Mouse (Mus musculus): ENCODE measurements around the gene Mospd3. TPM values are rescaled to one million over a fixed set of nuclear protein-coding genes. Genes with fewer than 3 reads are reported as not detected.

The Mospd3 gene
- total RNA-seq, 2 experiments from 2014 or later, result 22.0 to 22.3 TPM

DNA sequence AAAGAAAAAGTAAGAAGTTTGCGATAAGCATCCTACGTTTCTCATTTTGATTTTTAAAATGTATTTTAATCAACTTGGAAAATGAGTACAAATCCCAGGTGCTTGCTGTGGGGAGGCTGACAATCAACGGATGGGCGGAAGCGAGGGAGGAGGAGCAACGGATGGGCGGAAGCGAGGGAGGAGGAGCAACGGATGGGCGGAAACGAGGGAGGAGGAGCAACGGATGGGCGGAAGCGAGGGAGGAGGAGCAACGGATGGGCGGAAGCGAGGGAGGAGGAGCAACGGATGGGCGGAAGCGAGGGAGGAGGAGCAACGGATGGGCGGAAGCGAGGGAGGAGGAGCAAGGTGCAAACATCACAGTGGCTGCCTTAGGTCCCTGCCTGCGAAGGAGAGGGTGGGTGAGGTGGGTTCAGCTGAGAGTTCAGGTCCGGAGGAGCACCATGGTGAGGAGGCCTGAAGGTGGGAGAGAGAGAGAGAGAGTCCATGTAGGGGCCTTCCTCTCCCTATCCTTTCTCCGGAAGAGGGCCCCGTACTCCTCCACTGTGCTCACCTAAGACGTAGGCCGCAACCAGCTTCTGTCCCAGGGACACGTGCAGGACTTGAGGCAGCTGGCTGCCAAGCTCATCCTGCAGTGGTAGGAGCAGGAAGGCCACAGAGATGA lies 4.1 kb downstream of the Mospd3 start:
- DNase-seq, result no peak
- intact Hi-C loops (cut with DNase I), result no loop called here

DNA sequence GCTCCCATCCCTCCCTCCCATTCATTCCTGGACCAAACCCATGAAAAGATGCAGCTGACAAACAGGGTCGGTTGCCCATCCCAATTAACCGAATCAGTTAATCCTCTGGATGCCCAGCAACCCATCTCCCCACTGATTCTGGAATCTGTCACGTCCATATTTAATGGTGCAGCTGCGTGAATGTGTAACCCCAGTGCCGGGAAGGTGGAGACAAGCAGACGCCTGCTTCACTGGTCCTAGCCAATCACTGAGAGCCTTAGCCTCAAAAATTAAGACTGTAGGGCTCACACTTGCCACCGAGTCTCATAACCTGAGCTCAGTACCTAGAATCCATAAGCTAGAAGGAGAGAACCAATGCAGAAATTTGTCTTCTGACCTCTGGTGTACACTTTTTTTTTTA lies 4.9 kb downstream of the Mospd3 start:
- intact Hi-C loops (cut with DNase I), result no loop called here
- no peak for DNase-seq

DNA sequence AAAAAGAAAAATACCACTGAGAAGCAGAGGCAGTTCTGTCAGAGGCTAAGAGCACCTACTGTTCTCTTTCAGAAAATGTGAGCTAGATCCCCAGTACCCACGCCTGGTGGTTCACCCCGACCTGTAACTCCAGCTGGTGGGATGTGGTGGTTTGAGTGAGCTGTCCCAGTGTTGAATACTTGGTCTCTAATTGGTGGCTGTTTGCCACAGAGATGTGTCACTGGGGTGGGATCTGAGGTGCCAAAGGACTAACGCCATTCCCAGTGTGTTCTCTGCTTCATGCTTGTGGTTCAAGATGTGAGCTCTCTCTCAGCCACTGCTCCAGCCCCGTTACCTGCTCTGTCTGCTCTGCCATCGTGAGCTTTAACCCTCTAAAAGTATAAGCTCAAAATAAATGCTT lies 10.4 kb downstream of the Mospd3 start:
- no peak for DNase-seq
- intact Hi-C loops (cut with DNase I), result no loop called here

DNA sequence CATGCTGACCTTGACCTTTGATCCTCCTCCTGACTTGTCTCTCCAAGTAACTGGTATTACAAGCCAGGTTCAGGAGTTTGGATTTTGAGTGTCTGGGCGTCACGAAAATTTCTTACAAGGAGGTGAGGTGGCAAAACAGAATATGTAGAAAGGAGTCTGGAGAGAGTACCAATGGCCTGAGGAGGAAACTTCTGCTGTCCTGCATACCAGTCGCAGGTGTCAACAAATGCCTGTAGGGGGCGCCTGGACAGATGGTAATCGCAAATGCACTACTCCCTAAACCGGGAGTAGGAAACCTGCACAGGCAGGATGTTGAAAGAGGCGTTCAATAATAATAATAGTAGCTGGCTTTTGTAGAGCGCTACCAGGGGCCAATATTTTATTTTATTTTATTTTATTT lies 15.9 kb downstream of the Mospd3 start:
- DNase-seq, result peak; percentile 72 to 77
- intact Hi-C loops (cut with DNase I), result no loop called here

DNA sequence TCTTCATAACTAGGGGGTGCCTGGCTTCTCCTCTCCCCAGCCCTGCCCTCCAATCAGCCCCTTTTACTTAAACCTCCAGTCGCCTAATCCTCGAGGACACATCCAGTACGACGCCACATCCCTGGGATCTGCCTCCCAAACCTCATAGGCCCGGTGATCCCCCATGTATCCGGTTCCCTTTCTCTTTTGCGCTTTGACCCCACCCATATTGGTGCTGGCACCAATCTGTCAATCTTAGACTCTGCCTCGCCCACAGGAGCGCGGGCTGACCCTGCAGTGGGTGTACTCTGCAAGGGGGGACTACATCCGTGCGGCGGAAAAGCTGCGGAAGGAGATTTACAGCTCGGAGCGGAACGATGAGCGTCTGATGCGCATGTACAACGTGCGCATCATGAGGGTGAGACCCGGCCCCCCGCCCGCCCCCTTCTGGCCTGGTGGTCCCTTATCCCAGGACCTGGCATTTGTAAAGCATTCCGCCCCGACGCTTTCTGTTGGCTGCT lies 17.1 kb downstream of the Mospd3 start:
- intact Hi-C loops (cut with DNase I), result no loop called here
- peak; percentile 21 to 48 for DNase-seq

DNA sequence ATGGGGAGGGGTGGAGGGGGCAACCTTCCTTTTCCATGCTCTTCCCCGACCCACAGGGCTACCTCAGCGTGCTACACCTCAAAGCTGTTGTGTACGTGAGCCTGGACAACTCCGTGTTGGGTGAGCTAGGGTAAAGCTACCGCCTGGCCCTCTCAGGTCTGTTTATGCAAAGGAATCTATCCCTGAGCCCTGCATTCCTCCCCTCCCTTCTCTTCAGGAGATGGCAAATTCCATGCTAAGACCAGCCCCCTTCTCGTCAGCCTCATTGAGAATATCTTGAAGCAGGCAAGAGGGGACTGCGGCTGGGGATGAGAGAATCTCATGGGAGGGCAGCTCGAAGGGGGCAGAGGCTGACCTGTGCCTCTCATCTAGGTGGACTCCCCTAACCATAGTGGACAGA lies 18.2 kb downstream of the Mospd3 start:
- intact Hi-C loops (cut with DNase I), result no loop called here

DNA sequence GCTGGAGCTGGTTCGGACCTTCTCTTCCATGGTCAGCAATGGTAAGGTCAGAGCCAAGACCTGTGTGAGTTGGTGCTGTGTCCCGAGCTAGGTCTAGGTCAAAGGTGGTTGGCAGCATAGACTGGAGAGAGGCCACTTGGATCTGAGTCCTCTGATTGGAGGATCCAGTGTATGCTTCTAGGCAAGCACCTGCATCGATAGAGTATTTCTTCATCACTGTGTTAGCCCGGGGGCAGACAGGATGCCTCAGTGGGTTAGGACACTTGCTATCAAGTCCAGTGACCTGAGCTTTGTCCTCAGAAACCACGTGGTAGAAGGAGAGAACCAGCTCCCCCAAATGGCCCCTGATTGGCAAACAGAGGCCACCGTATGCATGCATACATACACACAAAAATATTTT lies 20.6 kb downstream of the Mospd3 start:
- DNase-seq, result no peak
- intact Hi-C loops (cut with DNase I), result no loop called here

More for the DNA sequence above, 18.2 kb downstream of the Mospd3 start:
- no peak for DNase-seq

DNA sequence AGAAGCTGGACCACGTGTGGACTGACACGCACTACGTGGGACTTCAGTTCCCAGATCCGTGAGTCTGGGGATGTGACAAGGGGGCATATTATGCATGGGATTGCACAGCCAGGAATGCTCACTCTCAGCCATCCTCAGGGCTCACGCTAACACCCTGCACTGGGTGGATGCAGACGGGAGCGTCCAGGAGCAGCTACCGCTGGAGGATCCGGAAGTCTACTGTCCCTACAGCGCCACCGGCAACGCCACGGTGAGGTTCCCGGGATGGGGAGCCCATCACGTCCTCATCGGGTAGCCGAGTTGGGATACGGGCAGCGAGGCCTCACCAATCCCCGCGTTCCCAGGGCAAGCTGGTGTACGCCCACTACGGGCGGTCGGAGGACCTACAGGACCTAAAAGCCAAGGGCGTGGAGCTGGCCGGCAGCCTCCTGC lies 26.4 kb downstream of the Mospd3 start:
- DNase-seq, result peak; percentile 33 to 49
- intact Hi-C loops (cut with DNase I), result no loop called here

DNA sequence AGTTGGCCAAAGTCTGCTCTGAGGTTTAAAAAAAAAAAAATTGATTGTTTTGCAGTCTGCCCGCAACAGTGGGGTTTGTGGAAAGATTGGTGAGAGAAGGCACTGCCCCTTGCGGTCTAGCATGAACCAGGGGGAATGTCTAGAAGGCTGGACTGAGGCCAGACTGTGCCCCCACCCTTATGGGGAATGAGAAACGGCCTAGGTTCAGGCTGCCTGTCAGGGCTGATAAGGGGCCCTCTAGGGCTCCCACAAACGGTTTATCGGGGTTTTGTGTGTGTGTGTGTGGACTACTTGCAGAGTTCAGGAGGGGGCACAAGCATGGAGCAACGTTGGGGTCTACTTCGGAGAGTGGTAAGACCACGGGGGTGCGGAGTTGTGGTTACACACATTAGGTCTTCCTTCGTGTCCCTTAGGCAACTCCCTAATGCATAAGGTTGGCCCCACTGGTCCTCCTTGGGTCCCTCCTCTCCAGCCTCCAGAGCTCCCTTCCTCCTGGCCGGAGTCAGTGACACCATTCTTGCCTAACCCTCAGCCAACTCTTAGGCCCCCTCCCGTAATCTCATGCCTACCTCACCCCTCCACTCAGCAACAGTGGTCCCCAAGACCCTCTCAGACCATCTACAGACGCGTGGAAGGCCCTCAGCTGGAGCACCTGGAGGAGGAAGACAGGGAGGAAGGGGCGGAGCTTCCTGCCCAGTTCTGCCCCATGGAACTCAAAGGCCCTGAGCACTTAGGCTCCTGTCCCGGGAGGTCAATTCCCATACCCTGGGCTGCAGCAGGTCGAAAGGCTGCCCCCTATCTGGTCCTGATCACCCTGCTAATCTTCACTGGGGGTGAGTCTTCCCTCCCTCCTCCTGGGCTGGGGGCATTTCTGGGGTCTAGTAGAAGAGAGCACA lies 29.9 kb downstream of the Mospd3 start:
- DNase-seq, result no peak
- intact Hi-C loops (cut with DNase I), result no loop called here

DNA sequence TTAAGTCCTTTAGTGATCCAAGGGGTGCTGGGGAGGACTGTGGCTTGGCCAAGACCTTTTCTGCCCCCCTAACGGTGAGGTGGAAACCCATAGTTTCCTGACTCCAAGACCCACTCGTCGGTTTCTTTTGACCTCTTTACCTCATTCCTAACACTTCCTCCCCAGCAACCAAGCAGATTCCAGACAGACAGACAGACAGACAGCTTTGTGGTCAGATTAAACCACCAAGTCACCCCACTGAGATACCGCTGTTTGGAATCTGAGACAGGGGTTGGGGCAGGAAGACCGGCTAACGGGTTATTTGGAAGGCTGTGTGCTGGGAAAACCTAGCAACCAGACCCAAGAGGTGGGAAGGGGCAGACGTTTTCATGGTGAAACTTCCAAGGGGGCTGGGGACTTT lies 30.7 kb downstream of the Mospd3 start:
- no peak for DNase-seq
- intact Hi-C loops (cut with DNase I), result no loop called here

DNA sequence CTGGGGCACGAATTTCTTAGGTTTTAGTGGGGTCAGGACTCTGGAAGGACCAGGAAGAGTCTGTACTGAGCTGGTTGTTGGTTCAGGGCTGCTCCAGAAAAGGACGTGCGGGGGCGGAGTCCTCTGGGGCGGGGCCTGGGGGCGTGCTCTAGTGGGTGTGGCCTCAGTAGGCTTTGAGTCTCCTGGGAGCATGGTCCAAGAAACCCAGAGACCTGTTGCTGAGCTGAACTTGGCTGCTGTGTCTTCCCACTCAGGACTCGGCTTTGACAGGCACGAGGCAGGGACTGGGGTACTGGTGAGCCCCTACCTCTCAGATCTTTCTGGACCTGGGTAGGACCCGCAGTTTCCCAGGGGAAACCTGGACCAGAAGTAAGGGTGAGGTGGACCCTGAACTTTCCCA lies 31.2 kb downstream of the Mospd3 start, which contains the start of gene Tfr2:
Gene Tfr2 (plus strand): TSS at position 176 of the 400 bp plus-strand sequence.
- intact Hi-C loops (cut with DNase I), result no loop called here
- DNase-seq, result peak; percentile 43 to 68

DNA sequence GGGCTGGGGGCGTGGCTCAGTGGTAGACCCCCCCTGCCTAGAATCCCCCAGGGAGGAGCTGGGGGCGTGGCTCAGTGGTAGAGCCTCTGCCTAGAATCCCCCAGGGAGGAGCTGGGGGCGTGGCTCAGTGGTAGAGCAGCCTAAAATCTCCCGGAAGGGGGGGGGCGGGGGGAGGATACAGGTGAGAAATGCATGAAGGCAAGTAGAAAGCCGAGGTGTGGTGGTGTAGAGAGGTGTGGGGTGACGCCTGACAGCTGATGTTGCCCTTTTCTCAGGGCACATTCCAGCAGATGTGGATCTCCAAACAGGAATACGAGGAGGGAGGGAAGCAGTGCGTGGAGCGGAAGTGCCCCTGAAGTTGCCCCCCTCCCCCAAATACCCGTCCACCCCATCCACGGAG lies 31.8 kb downstream of the Mospd3 start:
- intact Hi-C loops (cut with DNase I), result no loop called here
- DNase-seq, result no peak

DNA sequence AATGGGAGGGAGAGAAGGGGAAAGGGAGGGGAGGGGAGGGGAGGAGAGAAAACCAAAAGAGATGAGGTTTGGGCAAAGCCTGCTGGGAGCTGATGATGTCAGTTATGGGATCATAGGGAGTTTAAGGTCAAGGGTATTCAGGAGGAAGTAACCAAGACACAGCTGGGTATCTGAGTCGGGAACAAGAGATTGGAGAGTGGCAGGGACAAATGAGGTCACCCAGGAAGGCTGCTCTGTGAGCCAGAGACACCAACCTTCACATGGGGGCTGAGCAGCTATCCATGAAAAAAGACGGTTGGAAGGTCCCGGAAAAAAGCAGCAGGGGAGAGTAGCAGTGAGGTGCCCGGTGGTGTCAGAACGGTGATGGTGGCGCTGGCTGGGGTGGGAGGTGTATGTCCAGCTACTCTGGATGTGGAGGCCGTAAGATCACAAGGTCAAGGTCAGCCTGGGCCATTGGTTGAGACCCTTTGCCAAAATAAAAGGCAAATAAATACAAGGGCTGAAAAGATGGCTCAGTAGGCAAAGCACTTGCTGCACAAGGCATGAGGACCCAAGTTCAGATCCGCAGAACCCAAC lies 32.5 kb downstream of the Mospd3 start:
- no peak for DNase-seq

DNA sequence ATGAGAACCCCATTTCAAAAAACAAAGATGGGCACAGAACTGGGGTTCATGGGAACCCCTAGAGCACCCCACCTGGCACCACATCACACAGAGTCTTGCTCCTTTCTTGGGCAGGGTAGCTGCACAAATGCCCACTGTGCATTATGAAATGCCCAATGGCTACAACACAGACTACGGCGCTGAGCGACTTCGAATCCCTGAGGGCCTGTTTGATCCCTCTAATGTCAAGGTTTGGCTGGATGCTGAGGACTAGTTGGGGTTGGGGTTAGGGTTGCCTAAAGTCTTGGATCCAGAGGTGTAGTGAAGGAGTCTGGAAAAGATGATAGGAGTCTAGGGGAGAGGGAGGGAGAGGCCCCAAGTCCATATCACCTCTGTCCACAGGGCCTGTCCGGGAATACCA lies 34.4 kb downstream of the Mospd3 start:
- no peak for DNase-seq
- intact Hi-C loops (cut with DNase I), result no loop called here

More for the DNA sequence above, 32.5 kb downstream of the Mospd3 start:
- intact Hi-C loops (cut with DNase I), result no loop called here

DNA sequence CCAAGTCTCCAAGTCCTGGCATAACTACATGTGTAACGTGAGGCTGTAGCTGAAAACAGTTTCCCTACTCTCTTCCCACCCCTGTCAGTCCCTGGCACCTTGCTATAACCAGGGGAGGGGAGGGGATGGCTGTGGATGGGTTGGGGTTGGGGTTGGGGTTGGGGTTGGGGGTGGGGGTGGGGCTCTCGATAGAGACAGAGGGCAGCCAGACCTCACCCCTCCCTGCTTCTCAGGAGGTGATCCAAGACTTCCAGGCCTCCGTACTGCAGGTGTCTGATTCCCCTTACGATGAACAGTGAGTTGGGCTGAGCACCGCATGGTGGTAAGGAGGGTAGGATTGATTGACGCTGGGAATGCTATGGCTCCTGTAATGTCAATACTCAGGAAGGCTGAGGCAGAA lies 35.1 kb downstream of the Mospd3 start:
- intact Hi-C loops (cut with DNase I), result no loop called here

DNA sequence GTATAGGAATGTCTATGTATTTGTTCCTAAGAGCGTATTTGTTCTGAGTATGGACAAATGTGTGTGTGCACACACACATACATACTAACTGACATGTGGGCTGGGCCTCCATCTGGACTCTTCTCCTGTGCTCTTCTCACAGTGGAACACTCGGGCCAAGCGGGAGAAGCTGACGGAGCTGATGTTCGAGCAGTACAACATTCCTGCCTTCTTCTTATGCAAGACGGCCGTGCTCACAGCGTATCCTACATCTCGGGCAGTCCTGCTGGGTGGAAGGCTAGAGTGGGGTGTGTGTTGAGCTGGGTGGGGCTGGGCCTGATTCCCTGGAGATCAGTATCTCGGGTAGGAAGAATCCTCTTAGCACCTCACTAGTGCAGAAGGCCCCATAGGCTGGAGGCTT lies 37.9 kb downstream of the Mospd3 start:
- intact Hi-C loops (cut with DNase I), result no loop called here

More for the DNA sequence above, 35.1 kb downstream of the Mospd3 start:
- DNase-seq, result no peak

DNA sequence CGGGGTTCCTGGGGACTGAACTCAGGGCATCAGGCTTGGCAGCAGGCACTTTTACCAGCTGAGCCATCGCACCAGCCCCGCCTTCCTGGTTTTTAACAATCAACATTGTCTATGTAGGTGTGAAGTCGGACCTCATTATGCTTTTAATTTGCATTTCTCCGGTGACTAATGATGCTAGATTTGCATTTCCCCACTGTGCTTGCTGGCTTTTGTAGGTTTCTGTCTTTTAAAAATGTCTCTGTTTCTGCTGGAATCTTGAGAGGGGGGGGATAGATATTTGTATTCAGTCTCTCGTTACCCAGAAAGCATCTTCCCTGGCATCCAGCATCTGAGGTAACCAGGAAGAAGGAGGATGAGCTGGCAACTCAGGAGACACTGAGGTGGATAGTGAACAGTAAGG lies 39.3 kb downstream of the Mospd3 start:
- intact Hi-C loops (cut with DNase I), result no loop called here
- DNase-seq, result no peak

More for the DNA sequence above, 37.9 kb downstream of the Mospd3 start:
- no peak for DNase-seq

DNA sequence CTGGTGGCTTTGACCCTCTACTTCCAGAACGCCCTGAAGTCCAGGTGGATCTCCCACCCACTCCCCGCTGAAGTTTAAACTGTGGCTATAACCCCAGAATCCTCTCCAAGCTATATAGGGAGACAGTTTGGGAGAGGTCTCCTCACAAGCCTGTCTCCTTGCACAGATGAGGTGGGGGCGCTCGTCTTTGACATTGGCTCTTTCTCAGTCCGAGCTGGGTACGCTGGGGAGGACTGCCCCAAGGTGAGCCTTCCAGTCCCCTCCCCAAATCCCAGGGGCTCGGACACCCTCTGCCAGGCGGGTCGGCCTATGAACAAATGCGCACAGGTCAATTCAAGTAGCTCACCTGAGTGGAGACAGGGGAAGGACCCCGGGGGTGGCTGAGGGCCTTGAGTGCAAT lies 47.0 kb downstream of the Mospd3 start:
- DNase-seq, result no peak
- intact Hi-C loops (cut with DNase I), result no loop called here

DNA sequence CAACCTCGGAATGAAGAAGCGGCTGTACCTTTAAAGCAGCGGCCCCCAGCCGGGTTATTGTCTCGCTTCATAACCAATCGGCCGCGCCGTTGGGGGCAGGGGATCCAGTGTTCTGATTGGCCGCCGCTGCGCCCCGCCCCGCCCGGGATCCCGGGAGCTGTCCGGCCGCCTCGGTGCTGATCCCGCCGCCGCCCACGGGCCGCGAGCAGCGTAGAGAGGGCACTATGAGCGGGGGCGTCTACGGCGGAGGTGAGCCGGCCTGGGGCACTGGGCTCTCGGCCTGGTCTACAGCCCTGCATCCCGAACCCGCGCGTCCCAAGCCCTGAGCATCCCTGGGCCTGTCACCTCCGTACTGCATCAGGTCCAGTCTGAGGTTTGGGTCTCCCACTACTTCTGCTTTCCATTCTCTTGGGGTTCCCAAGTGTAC lies 47.4 kb downstream of the Mospd3 start, which contains the start of gene Actl6b:
Gene Actl6b (plus strand): TSS at position 107 of the 427 bp plus-strand sequence.
- intact Hi-C loops (cut with DNase I), result no loop called here
- peak; percentile 73 to 83 for DNase-seq

DNA sequence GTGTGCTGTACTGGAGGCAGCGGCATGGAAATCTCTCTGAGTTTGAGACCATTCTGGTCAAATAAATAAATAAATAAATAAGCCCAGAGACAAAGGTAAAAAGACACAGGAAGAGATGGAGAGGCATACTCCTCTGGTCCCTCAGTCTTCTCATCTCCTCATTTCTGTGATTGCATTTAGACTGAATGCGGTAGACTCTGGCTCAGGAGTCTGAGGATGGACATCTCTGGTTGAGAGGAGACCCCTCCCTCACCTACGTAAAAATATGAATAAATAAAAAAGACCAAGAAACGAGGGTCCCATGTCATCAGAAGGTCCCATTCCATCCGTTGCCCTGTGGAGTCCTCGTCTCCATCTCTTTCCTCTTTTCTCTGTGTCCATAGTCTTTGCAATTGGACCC lies 47.9 kb downstream of the Mospd3 start:
- DNase-seq, result no peak
- intact Hi-C loops (cut with DNase I), result no loop called here

DNA sequence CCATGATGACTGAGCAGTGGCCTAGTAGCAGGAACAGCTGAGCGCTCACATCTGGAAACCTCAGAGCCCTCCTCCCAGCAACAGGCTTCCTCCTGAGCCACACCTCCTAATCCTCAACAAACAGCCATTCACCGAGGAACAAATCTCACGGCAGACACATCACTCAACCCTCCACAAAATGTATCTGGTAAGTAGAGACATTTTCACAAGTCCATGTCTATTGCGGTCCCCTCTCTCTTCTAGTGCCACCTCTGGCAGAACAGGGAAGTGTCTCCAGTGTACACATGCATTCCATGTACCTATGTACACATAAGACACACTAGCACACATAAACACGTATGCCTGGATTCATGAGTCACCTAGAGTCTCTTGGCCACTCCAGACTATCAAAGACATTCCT lies 49.7 kb downstream of the Mospd3 start:
- DNase-seq, result no peak
- intact Hi-C loops (cut with DNase I), result no loop called here
